ENCODE assay signal across 26 mouse cellular contexts in the genomic region with DNA sequence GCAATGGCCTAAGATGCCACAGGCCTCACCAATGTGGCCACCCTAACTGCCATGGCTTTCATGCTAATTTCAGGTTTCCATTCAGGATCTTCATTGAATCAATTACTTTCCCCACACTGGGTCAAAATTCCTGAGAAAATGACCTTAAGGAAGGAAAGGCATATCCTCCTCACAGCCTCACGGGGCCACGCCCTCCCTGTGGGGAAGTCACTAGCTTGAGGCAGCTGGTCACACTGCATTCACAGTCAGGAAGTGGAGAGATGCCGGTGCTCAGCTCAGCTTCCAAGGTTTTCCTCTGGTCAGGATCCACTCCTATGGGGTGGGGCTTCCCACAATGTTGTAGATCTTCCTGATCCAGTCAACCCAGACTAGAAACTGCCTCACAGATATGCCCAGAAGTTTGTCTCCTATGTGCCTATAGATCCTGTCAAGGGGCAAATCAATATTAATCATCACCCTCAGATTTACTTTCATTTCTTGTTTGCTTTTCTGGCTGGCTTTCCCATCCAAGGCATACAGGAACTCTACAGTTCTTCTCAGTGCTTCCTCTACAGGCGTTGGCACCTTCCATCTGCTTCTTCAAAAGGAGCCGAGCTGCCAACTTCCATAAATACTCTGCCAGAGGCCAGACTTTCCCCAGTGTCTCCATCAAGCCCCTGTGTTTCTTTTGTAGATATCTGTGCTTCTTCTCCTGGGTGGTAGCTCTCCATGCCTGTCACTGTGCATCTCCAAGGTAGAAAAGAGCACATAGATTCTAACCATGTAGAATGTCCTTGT.
A peak's percentile ranks its signal among the peaks of the same experiment; 100 is the strongest.
DNase-seq lines count a peak whose midpoint lies in the region; ATAC-seq and TF ChIP-seq lines count a peak whose summit lies in the region.
"Had no signal": no experiment of that assay in that cellular context is flagged by ENCODE, and none has a peak within 500 bp of the region (broad histone marks: within the 10 kb centered on the region; RNA-seq: fewer than 3 reads in every experiment).

No protein-coding gene starts in this region.

- no peak for ATAC-seq in hindbrain, postnatal 0 days
- ATAC-seq in hindbrain, embryonic 16.5 days = no peak
- ATAC-seq in kidney, embryonic 16.5 days (ENCODE audit: low FRiP score, low TSS enrichment) = no peak
- ATAC-seq: midbrain, embryonic 15.5 days had no signal

- no peaks in the 10 kb centered on the region for H3K36me3 ChIP-seq in hindbrain, postnatal 0 days (ENCODE audit: insufficient read depth, low read length)
- no peaks in the 10 kb centered on the region for H3K36me3 ChIP-seq in hindbrain, embryonic 16.5 days (ENCODE audit: control insufficient read depth, insufficient read depth, low read length)
- no peaks in the 10 kb centered on the region for H3K36me3 ChIP-seq in kidney, embryonic 16.5 days (ENCODE audit: insufficient read depth, low read length)
- H3K36me3 ChIP-seq: forebrain, embryonic 12.5 days; heart, embryonic 13.5 days; kidney, embryonic 15.5 days; limb, embryonic 15.5 days; midbrain, embryonic 15.5 days; neural tube, embryonic 13.5 days had no signal

- TF ChIP-seq CTCF in hindbrain, postnatal 0 days (IDR thresholded peaks at IDR 0.05; ENCODE audit: low read depth) = no peak

- peak; percentile 29 to 49 for DNase-seq in cerebellum, postnatal 14 days
- no peak for DNase-seq in cerebellum, adult 11-12 months
- peak; percentile 25 for DNase-seq in hindbrain, postnatal 0 days (ENCODE audit: low spot score)
- peak; percentile 27 to 48 for DNase-seq in right cerebral cortex, postnatal 10 days (ENCODE audit: low spot score in 2 of 2)
- DNase-seq in right cerebral cortex, postnatal 4 days = no peak
- no peak for DNase-seq in kidney, postnatal 10 days
- DNase-seq: adrenal gland, postnatal 36 days; cerebellum, adult 11 months; cerebellum, postnatal 36 days; embryo, embryonic 11 days; gastrocnemius, postnatal 36 days; heart, adult 2 months; heart, postnatal 14 days; kidney, adult 11 months; lung, embryonic 14.5 days had no signal

- WGBS in hindbrain, postnatal 0 days = 66% methylated on average over 5 of the region's 5 CpGs
- WGBS in hindbrain, embryonic 16.5 days = 76% methylated on average over 5 of the region's 5 CpGs
- WGBS in kidney, embryonic 16.5 days = 67% methylated on average over 5 of the region's 5 CpGs

- no peaks in the 10 kb centered on the region for H3K4me1 ChIP-seq in hindbrain, postnatal 0 days (ENCODE audit: insufficient read depth, low read length)
- no peaks in the 10 kb centered on the region for H3K4me1 ChIP-seq in hindbrain, embryonic 16.5 days (ENCODE audit: control insufficient read depth, insufficient read depth, low read depth, low read length)
- no peaks in the 10 kb centered on the region for H3K4me1 ChIP-seq in kidney, embryonic 16.5 days (ENCODE audit: insufficient read depth, low read length)
- H3K4me1 ChIP-seq: forebrain, embryonic 12.5 days; heart, embryonic 13.5 days; kidney, embryonic 15.5 days; limb, embryonic 15.5 days; midbrain, embryonic 15.5 days; neural tube, embryonic 13.5 days had no signal

- H3K27me3 ChIP-seq in hindbrain, postnatal 0 days (ENCODE audit: insufficient read depth, low read length) = no peaks in the 10 kb centered on the region
- no peaks in the 10 kb centered on the region for H3K27me3 ChIP-seq in hindbrain, embryonic 16.5 days (replicated peaks; ENCODE audit: control insufficient read depth, insufficient read depth, low read length)
- no peaks in the 10 kb centered on the region for H3K27me3 ChIP-seq in kidney, embryonic 16.5 days (ENCODE audit: insufficient read depth, low read length)
- H3K27me3 ChIP-seq: forebrain, embryonic 12.5 days; heart, embryonic 13.5 days; kidney, embryonic 15.5 days; limb, embryonic 15.5 days; megakaryocyte, embryonic 14.5 days; midbrain, embryonic 15.5 days; neural tube, embryonic 13.5 days had no signal

- H3K4me3 ChIP-seq in hindbrain, postnatal 0 days (ENCODE audit: low read length) = no peak overlapping the region
- H3K4me3 ChIP-seq in hindbrain, embryonic 16.5 days (ENCODE audit: low read length) = no peak overlapping the region
- H3K4me3 ChIP-seq in kidney, embryonic 16.5 days (ENCODE audit: low read length) = no peak overlapping the region
- H3K4me3 ChIP-seq: forebrain, embryonic 12.5 days; heart, adult 2 months; heart, embryonic 13.5 days; kidney, embryonic 15.5 days; limb, embryonic 15.5 days; megakaryocyte, embryonic 14.5 days; midbrain, embryonic 15.5 days; myocyte; neural tube, embryonic 13.5 days had no signal

- H3K4me2 ChIP-seq in hindbrain, postnatal 0 days (ENCODE audit: low read depth, low read length) = no peak overlapping the region
- no peak overlapping the region for H3K4me2 ChIP-seq in hindbrain, embryonic 16.5 days (ENCODE audit: low read length)
- no peak overlapping the region for H3K4me2 ChIP-seq in kidney, embryonic 16.5 days (replicated peaks; ENCODE audit: low read depth, low read length)
- H3K4me2 ChIP-seq: forebrain, embryonic 12.5 days; heart, embryonic 13.5 days; kidney, embryonic 15.5 days; limb, embryonic 15.5 days; lung, embryonic 14.5 days; midbrain, embryonic 15.5 days; neural tube, embryonic 13.5 days had no signal

- H3K9ac ChIP-seq in hindbrain, postnatal 0 days (replicated peaks; ENCODE audit: low read length) = no peak overlapping the region
- no peak overlapping the region for H3K9ac ChIP-seq in hindbrain, embryonic 16.5 days (ENCODE audit: low read depth, low read length)
- H3K9ac ChIP-seq in kidney, embryonic 16.5 days (replicated peaks; ENCODE audit: low read length) = no peak overlapping the region
- H3K9ac ChIP-seq: forebrain, embryonic 12.5 days; heart, embryonic 13.5 days; kidney, embryonic 15.5 days; limb, embryonic 15.5 days; liver, embryonic 14.5 days; lung, embryonic 14.5 days; midbrain, embryonic 15.5 days; neural tube, embryonic 13.5 days had no signal

- H3K27ac ChIP-seq in hindbrain, postnatal 0 days = no peak overlapping the region
- H3K27ac ChIP-seq in hindbrain, embryonic 16.5 days (ENCODE audit: low read depth, low read length) = no peak overlapping the region
- H3K27ac ChIP-seq in kidney, embryonic 16.5 days (ENCODE audit: low read length) = no peak overlapping the region
- H3K27ac ChIP-seq: forebrain, embryonic 12.5 days; heart, adult 2 months; heart, embryonic 13.5 days; kidney, embryonic 15.5 days; limb, embryonic 15.5 days; liver, embryonic 14.5 days; midbrain, embryonic 15.5 days; neural tube, embryonic 13.5 days had no signal

- H3K9me3 ChIP-seq in hindbrain, postnatal 0 days (ENCODE audit: low read length) = no peaks in the 10 kb centered on the region
- H3K9me3 ChIP-seq in hindbrain, embryonic 16.5 days (ENCODE audit: control insufficient read depth, low read length) = no peaks in the 10 kb centered on the region
- no peaks in the 10 kb centered on the region for H3K9me3 ChIP-seq in kidney, embryonic 16.5 days (ENCODE audit: low read length)
- H3K9me3 ChIP-seq: forebrain, embryonic 12.5 days; heart, embryonic 13.5 days; kidney, embryonic 15.5 days; limb, embryonic 15.5 days; megakaryocyte, embryonic 14.5 days; midbrain, embryonic 15.5 days; neural tube, embryonic 13.5 days had no signal

Comparison
In these comparisons a context has a peak if more than half of its experiments do, and no peak if none do; other contexts are left out.
1. DNase-seq: peak in cerebellum, postnatal 14 days (2 of 2), hindbrain, postnatal 0 days (single experiment) and right cerebral cortex, postnatal 10 days (2 of 2); none in cerebellum, adult 11-12 months (single experiment), right cerebral cortex, postnatal 4 days (single experiment) and kidney, postnatal 10 days (single experiment).